ENCODE assay signal across 18 mouse cellular contexts in the genomic region with DNA sequence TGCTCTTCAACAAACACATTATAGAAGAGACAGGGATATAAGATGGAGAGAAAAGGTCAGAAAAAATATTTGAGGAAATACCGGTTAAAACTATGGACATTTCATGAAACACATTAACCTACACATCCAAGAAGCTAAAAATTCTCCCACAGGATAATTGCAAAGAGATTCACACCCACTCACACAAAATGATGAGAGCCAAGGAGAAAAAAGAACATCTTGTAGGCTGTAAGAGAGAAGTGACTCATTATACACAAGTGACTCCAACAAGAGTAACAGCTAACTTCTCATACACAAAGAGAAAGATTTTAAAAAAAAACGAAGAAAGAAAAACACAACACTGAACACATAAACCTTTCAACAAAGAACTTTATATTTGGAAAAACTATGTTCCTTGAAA.
DNase-seq lines count a peak whose midpoint lies in the region; TF ChIP-seq lines count a peak whose summit lies in the region.
"Had no signal": no experiment of that assay in that cellular context is flagged by ENCODE, and none has a peak within 500 bp of the region (broad histone marks: within the 10 kb centered on the region; RNA-seq: fewer than 3 reads in every experiment).

No protein-coding gene starts in this region.

- TF ChIP-seq CTCF in layer of hippocampus, adult 2 months (conservative IDR thresholded peaks at IDR 0.05) = no peak
- TF ChIP-seq CTCF in left cerebral cortex, adult 2 months (IDR thresholded peaks at IDR 0.05) = no peak

- peak in 1 of 2 experiments; percentile 23 for DNase-seq in layer of hippocampus, adult 2 months (ENCODE audit: low spot score in 2 of 2)
- DNase-seq in layer of hippocampus, adult 9-10 months (ENCODE audit: low spot score) = no peak
- DNase-seq in left cerebral cortex, adult 2 months (ENCODE audit: extremely low spot score in 1 of 2, low spot score in 2 of 2) = no peak
- no peak for DNase-seq in left cerebral cortex, postnatal 4 days
- peak; percentile 83 for DNase-seq in brain, adult 2 months (ENCODE audit: low read depth, low spot score)
- peak; percentile 88 for DNase-seq in telencephalon, adult 2 months (ENCODE audit: low read depth, low spot score)
- DNase-seq: adrenal gland, adult 2 months; adrenal gland, postnatal 14 days; cerebellum, adult 11-12 months; cerebellum, adult 8-10 months; cerebellum, postnatal 14 days; gastrocnemius, adult 2 months; gastrocnemius, postnatal 14 days; heart, adult 11 months had no signal

- H3K27ac ChIP-seq in layer of hippocampus, adult 2 months = peak overlapping the region; percentile 46; the same call in 1 of the 2 replicates
- peak overlapping the region; percentile 48 for H3K27ac ChIP-seq in left cerebral cortex, adult 2 months
- H3K27ac ChIP-seq: forebrain, embryonic 10.5 days; forebrain, embryonic 13.5 days; gastrocnemius, adult 2 months; hindbrain, embryonic 12.5 days; hindbrain, embryonic 15.5 days had no signal

- intact Hi-C loops in left cerebral cortex, adult 2 months (cut with DNase I) = loop anchor here (1.0 to 2.0 kb wide), 2 partner anchors 146 to 499 kb away; no protein-coding TSS in a partner anchor
- intact Hi-C loops in left cerebral cortex, postnatal 4 days (cut with DNase I) = no loop called here

- no peak overlapping the region for H3K4me3 ChIP-seq in layer of hippocampus, adult 2 months
- H3K4me3 ChIP-seq in left cerebral cortex, adult 2 months = no peak overlapping the region
- H3K4me3 ChIP-seq: forebrain, embryonic 10.5 days; forebrain, embryonic 13.5 days; gastrocnemius, adult 2 months; hindbrain, embryonic 12.5 days; hindbrain, embryonic 15.5 days had no signal

Comparison
In these comparisons a context has a peak if more than half of its experiments do, and no peak if none do; other contexts are left out.
1. DNase-seq: peak in brain, adult 2 months (single experiment) and telencephalon, adult 2 months (single experiment); none in layer of hippocampus, adult 9-10 months (single experiment), left cerebral cortex, adult 2 months (0 of 2) and left cerebral cortex, postnatal 4 days (single experiment).